Mouse (Mus musculus): ENCODE measurements around the gene Arhgef39. TPM values are rescaled to one million over a fixed set of nuclear protein-coding genes. Genes with fewer than 3 reads are reported as not detected.

Arhgef39 gene
- total RNA-seq, 2 experiments from 2014 or later: 0.27 to 0.70 TPM

Other genes with a start within 250 kb of the Arhgef39 start
- under 1 TPM; 0.12 to 0.23 TPM for gene Atp8b5, start 232.5 kb downstream of the Arhgef39 start, total RNA-seq (2021)
- gene Rusc2, start 117.7 kb downstream of the Arhgef39 start, total RNA-seq (2021): 100 to 1,000 TPM; 122 to 123 TPM
- gene Fam166b, start 70.6 kb downstream of the Arhgef39 start, total RNA-seq (2021): 1 to 10 TPM in 1 of 2 experiments, under 1 TPM in 1; 0.59 to 3.1 TPM
- 10 to 100 TPM; 74.1 to 77.6 TPM for gene Tesk1, start 57.8 kb downstream of the Arhgef39 start, total RNA-seq (2021)
- gene Cd72, start 45.1 kb downstream of the Arhgef39 start, total RNA-seq (2021): under 1 TPM in 1 of 2 experiments, not detected in 1; 0.22 TPM
- gene Sit1, start 16.0 kb downstream of the Arhgef39 start, total RNA-seq (2021): not detected
- gene Ccdc107, start 6.8 kb downstream of the Arhgef39 start, total RNA-seq (2021): 10 to 100 TPM; 23.5 to 28.1 TPM
- gene Car9, start 7.3 kb upstream of the Arhgef39 start, total RNA-seq (2021): under 1 TPM; 0.22 to 0.35 TPM
- gene Tpm2, start 24.1 kb upstream of the Arhgef39 start, total RNA-seq (2021): 1 to 10 TPM; 5.1 to 5.8 TPM
- 10 to 100 TPM; 58.8 to 71.2 TPM for gene Creb3, start 62.6 kb upstream of the Arhgef39 start, total RNA-seq (2021)
- gene Tln1, start 63.0 kb upstream of the Arhgef39 start, total RNA-seq (2021): 10 to 100 TPM; 40.9 to 47.3 TPM
- 10 to 100 TPM; 40.9 to 42.7 TPM for gene Rgp1, start 79.0 kb upstream of the Arhgef39 start, total RNA-seq (2021)
- 10 to 100 TPM; 60.8 to 64.4 TPM for gene Gba2, start 79.2 kb upstream of the Arhgef39 start, total RNA-seq (2021)
- gene Msmp, start 84.8 kb upstream of the Arhgef39 start, total RNA-seq (2021): not detected
- 10 to 100 TPM; 44.3 to 58.4 TPM for gene Npr2, start 132.2 kb upstream of the Arhgef39 start, total RNA-seq (2021)
- gene Spag8, start 153.9 kb upstream of the Arhgef39 start, total RNA-seq (2021): 1 to 10 TPM; 1.4 to 1.5 TPM
- 10 to 100 TPM; 36.6 to 38.8 TPM for gene Hint2, start 156.8 kb upstream of the Arhgef39 start, total RNA-seq (2021)
- 10 to 100 TPM; 66.5 to 70.9 TPM for gene Tmem8b, start 169.3 kb upstream of the Arhgef39 start, total RNA-seq (2021)
- gene Fam221b, start 169.4 kb upstream of the Arhgef39 start, total RNA-seq (2021): 1 to 10 TPM; 1.2 to 1.3 TPM
- gene Olfr70, start 201.1 kb upstream of the Arhgef39 start, total RNA-seq (2021): not detected
- not detected for gene Olfr71, start 210.6 kb upstream of the Arhgef39 start, total RNA-seq (2021)
- 1 to 10 TPM in 1 of 2 experiments, under 1 TPM in 1; 0.54 to 1.2 TPM for gene Hrct1, start 227.5 kb upstream of the Arhgef39 start, total RNA-seq (2021)
- gene Spaar, start 230.3 kb upstream of the Arhgef39 start, total RNA-seq (2021): 1 to 10 TPM in 1 of 2 experiments, under 1 TPM in 1; 0.57 to 1.1 TPM

Measured in layer of hippocampus, postnatal 25 days (tissue).